10 mouse cellular contexts compared by ENCODE assay signal in genomic region chr8:13180408-13180807, GRCm38 (mm10).
"Had no signal": no experiment of that assay in that cellular context is flagged by ENCODE, and none has a peak within 500 bp of the region (broad histone marks: within the 10 kb centered on the region; RNA-seq: fewer than 3 reads in every experiment).

No protein-coding gene starts in this region.

- H3K27ac ChIP-seq: left cerebral cortex, adult 2 months; limb, embryonic 10.5 days; liver, embryonic 15.5 days; midbrain, embryonic 13.5 days; stomach, embryonic 15.5 days had no signal

- H3K9me3 ChIP-seq: limb, embryonic 10.5 days; liver, embryonic 15.5 days; midbrain, embryonic 13.5 days; stomach, embryonic 15.5 days had no signal

- DNase-seq: lung, adult 2 months; right cerebral cortex, postnatal 14 days; thymus, postnatal 4 days had no signal

- H3K27me3 ChIP-seq: liver, embryonic 15.5 days; midbrain, embryonic 13.5 days; stomach, embryonic 15.5 days had no signal

- H3K9ac ChIP-seq: liver, embryonic 15.5 days; midbrain, embryonic 13.5 days; stomach, embryonic 15.5 days had no signal

- H3K4me3 ChIP-seq: left cerebral cortex, adult 2 months; limb, embryonic 10.5 days; liver, embryonic 15.5 days; midbrain, embryonic 13.5 days; stomach, embryonic 15.5 days had no signal

- ATAC-seq: lung, postnatal 0 days; midbrain, embryonic 13.5 days had no signal

- H3K4me2 ChIP-seq: liver, embryonic 11.5 days; liver, embryonic 15.5 days; midbrain, embryonic 13.5 days; stomach, embryonic 15.5 days had no signal

- H3K4me1 ChIP-seq: limb, embryonic 10.5 days; midbrain, embryonic 13.5 days; stomach, embryonic 15.5 days had no signal
